Mouse (Mus musculus): ENCODE measurements around the gene Sell.
A peak's percentile ranks its signal among the peaks of the same experiment; 100 is the strongest.

The Sell gene

DNA sequence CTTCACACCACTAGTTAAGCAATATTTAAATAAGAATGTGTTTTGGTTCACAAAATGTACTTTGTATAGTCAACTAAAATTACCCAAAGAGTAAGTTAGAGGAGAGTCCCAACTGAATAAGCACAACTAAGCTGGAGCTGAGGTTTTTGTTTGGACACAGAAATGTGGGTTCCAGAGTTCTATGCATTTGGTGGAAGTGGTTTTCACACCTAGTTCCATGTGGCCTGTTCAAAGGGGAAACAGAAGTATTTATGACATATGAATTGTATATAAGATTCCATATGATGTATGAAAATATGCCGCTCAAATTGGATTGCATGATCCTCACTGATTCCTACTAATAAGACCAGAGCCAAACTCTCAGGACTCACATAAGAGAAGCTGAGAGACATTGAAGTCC lies 13.6 kb downstream of the Sell start:
- no peak for DNase-seq (ENCODE audit: low spot score)

DNA sequence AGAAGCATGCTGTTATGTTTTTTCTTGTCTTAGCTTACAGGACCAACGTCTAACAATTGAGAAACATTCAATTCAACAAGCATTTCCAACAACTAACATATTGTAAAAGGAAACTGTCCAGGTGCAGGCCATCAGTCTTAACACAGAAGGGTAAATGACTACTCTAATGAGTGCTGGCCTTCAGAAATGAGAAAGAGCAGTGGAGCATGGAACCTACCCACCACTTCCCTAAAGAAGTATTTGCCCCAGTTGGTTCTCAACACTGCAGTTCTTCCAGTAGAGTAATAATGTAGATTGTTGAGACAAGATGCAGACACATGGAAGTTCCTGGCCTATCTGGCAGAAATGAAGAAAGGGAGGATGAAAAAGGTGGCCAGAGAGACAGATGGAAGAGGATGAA lies 14.7 kb downstream of the Sell start:
- no peak for DNase-seq (ENCODE audit: low spot score)

DNA sequence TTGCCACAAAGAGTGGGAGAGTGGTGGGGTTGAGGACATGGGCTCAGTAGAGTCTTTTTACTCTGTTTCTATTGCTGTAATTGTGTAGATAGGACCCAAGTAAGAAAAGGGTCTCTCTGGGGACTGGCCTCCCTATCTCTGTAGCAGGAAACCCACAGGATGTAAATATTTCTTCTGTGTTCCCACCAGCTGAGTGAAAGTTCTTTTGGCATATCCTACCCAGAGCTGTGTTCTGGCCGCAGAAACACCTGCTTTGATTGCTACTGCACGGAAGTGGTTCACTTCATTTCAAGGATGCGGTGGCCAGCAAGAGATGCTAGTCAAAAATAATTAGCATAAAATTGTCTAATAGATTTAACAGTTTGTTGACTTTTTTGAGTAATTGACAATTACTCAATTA lies 15.2 kb downstream of the Sell start:
- no peak for DNase-seq (ENCODE audit: low spot score)

DNA sequence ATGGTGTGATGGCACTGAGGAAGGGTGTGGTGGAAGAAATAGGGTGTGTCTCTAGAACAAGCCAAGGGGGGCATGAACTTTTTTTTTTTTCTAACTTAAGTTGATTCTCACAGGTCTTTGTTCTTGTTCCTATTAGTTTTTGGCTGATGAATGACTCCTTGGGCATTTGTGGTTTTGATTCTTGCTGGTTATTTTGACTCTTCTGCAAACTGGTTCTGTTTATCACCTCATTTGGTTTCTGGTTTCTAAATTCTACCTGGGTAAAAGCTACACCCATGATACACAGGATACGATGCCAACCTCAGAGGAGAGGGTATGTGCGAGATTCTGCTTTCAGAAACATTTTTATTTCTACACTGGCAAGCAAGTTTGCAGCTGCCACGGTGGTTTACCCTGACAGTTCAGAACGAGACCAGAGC lies 16.6 kb downstream of the Sell start:
- DNase-seq (ENCODE audit: low spot score), result no peak

DNA sequence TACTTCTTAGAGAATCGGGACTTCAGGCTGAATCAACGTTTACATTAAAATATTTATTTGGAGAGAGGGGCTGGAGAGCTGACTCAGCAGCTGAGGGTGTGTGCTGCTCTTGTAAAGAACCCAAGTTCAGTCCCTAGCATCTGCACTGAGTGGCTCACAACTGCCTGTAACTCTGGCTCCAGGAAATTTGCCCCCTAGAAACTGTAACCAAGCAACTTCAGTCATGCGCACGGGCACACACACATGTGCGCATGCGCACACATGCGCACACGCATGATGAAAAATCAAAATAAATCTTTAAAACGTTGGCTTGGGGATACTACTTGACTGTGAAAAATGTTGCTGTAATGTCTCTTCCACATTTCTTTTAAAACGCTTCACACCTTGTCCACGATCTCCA lies 17.3 kb downstream of the Sell start:
- DNase-seq (ENCODE audit: low spot score), result no peak

DNA sequence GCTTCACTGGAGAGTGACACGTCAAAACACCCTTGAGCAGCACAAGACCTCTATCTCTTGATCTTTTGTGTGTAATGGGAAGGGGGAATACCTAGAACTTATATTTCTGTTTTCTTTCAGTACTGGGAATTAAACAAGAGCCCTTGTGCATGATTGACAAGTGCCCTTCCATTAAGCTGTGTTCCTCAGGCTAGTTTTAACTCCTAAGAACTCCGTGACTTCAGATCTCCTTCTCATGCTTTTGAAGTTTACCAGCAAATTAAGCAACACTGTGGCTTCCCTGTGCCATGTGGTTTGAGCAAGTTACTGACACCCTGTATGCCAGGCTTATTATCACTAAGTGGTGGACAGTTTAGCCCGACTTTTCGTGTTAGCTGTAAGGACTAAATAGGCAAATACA lies 21.3 kb downstream of the Sell start:
- DNase-seq (ENCODE audit: low spot score), result no peak

DNA sequence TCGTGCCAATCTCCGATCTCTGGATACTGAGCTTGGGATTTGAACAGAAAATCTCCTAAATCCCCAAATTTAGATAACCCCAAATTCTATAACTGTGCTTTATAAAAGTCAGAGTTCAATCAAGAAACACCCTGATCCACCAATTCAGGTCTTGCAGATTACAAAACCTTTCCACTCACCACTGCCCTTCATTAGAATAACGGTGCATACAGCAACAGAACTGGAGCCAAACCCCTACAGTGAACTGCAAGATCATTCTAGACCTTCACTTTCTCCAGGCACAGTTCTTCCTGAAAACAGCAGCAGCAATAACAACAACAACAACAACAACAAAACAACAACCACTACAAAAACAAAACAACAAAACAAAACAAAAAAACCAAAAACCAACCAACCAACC lies 25.0 kb downstream of the Sell start:
- DNase-seq (ENCODE audit: low spot score), result no peak

DNA sequence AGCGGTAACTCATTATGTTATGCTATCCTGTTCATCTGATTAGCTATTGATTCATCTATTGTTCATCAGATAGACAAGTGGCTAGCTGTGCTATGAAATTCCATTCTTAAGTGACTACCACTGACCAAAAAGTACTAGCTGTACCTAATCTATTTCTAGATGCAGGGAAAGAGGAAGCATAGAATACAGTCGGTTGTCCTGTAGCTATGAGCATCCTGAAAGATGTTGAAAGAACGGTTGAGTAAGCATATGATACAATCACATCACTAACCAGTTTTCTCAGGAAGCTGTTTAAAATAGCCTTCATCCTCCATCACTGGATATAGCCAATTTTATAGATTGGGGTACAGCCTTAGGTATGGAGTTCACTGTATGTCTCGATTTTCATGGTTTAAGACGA lies 26.1 kb downstream of the Sell start:
- DNase-seq (ENCODE audit: low spot score), result no peak

DNA sequence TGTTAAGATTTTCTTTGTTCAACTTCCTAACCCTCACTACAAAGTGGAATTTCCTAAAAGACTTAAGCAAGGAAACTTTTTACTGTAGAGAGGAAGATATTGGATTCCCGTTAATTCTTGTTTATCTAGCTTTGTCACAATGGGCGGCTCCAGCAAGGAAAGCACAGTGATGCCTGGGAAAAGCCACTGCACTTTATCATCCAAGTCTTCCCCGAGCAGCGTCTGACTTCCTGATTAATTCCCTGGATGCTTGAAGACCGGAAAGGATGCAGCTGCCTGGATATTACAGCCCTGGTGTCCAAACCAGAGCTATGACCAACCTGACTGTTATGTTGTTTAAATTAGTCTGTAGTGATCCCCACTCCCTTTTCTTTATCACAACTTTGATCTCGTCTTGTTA lies 35.0 kb downstream of the Sell start:
- DNase-seq (ENCODE audit: low spot score), result no peak

DNA sequence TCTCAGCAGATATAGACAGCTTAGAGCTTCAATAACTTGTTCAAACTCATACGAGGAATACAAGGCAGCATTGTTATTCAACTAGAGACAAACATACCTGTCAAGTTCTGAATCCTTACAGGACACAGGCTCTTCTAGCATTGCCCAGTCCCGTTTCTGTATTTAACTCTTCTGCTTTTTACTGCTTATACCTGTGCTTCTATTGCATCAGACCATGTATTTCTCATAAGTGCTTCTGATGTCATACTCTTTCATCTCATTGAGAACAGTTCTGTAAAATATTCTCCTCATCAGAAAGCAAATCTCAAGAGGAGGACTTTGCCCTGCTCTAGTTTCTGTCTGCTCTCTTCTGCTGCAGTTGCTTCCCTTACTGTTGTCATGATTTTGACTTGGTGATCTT lies 36.1 kb downstream of the Sell start:
- DNase-seq (ENCODE audit: low spot score), result no peak

DNA sequence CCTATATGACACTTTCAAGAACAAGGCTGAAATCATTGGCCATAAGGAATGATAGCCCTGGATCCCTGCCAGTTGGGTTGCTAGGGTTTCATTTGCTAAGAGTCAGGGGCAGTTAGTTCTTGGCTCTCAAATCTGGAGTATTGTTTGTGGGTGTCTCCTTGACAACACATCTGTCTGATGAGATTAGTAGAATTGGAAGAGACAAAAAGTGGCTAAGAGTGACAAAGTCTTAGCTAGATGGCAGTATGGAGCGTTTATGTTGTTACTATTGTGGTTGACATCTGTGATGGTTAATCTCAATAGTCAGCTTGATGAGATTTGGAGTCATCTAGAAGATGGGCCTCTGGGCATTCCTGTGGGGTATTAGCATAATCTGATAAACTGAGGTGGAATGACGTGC lies 36.6 kb downstream of the Sell start:
- DNase-seq (ENCODE audit: low spot score), result no peak

DNA sequence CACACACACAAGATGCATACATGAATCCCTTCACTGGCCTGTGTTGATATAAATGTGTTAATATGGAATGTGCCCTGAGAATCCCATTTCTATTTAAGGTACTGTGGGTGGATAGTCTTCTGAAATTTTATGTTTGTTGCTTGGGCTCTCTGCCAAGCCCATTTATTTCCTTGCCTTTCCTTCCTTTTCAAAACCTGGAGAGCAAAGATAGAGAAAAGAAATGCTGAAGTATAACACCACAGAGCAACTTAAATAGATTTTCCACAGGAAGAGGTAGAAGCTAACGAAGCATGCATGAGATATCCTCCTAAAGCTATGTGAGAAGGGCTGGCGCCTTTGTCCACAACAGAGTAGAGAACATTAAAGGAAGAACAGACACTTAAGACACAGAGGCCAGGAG lies 48.0 kb downstream of the Sell start:
- no peak for DNase-seq (ENCODE audit: low spot score)

DNA sequence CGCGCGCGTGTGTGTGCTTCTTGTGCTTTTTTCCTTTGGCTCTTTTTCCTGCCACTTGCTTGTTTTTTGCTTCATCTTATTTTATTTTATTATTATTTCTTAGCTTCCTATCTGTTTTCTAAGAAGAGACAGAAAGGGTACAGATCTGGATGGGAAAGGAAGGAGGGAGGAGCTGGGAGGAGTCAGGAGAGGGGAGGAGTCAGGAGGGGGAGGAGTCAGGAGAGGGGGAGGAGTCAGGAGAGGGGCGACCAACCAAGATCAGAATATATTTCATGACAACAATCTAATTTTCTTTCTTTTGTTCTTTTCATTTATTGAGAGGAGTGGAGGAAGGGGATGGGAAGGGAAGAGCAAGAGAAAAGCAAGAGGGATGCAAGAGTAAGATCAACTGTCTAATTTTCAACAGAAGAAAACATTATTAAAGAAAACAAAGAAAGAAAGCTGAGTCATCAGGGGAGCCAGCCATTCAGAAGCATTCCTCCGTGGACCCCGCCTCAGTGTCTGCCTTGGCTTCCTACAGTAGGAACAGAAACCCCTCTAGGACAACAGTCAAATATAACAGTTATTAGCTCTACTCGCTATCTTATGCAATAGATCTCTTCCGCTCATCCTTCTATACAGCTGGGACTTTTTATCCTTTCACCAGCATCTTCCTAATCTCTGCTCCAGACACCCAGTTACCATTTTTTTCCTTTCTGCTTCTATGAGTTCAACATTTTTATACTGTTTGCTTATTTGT lies 49.0 kb downstream of the Sell start:
- no peak for DNase-seq (ENCODE audit: low spot score)

DNA sequence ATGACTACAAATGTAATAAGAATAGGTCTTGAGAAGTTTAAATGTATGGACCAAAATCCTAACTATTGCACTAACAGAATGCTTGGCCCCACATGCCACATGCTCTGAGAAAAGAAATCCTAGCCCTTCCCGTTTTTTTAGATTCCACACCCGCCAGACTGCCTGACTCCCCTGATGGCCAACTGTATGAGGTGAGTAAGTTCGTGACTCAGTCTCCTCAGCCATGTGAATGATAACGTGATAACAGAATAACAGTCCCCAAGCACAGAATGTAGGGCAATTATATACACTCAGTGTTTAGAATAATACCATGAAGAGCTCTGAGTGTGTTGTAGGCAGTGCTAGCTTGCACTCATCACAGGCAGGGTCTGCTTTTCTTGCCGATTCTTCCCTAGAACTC lies 52.5 kb downstream of the Sell start:
- no peak for DNase-seq (ENCODE audit: low spot score)

DNA sequence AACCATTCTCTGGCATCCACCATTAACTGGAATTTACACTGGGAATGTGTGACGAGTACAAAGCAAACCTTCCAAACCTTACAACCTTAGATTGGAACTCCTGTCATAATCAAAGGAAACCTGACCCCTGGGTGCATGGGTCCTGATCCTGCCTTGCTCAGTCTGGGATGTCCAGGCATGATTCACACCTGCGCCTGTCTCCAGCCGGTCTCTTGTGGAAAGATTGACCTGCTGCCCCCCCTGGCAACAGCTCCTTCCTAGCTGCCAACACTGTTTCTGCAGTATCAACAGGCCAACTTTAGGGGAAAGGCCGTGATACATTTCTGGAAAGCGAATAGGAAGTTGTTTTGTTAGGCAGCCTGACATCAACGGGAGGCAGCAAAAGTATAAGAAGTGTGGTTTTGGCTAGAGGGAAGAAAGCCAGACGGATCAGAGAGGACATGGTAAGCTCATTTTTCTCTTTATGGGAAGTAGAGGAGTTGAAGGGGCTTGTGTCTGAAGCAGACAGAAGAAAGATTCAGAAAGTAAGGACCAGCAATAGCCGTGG lies 53.2 kb downstream of the Sell start, which contains the start of gene Selp:
TSS of gene Selp (plus strand) at position 318 of the 547 bp plus-strand sequence.
- peak; percentile 49 for DNase-seq (ENCODE audit: low spot score)

DNA sequence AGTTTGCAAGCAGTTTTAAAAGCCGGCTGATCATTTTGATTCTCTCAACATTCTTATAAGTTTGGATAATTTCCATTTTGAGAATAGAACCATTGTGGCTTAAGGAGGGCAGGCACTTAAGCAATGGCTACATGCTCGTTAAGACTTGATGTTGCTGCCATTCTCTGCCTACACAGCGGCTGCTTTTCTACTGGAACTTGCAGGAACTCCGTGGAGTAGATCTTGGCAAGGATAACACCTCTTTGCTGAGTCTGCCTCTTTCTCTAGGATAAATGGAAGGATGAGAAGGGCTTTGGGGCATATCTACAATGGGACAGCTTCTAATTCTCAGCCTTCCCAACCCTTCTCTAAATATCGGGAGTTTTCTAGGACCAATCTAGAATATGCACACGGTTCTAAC lies 53.9 kb downstream of the Sell start:
- no peak for DNase-seq (ENCODE audit: low spot score)

DNA sequence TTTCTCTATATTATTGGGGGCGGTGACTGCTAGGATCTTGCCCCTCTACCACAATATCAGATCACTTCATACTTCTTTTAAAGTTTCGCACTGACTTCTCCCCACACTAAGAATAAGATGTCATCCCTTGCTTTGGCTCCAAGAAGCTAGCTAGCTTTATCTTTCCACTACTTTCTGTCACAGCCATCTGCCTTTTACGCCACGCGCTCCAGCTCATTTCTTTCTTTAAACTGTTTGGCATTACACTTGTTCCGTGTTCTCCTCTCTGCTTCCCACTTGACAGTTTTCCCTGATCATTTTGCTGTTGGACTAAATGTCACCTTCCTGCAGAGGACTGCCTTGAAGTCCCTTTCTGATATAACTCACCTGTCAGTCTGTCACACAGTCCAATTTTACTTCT lies 56.1 kb downstream of the Sell start:
- no peak for DNase-seq (ENCODE audit: low spot score)

DNA sequence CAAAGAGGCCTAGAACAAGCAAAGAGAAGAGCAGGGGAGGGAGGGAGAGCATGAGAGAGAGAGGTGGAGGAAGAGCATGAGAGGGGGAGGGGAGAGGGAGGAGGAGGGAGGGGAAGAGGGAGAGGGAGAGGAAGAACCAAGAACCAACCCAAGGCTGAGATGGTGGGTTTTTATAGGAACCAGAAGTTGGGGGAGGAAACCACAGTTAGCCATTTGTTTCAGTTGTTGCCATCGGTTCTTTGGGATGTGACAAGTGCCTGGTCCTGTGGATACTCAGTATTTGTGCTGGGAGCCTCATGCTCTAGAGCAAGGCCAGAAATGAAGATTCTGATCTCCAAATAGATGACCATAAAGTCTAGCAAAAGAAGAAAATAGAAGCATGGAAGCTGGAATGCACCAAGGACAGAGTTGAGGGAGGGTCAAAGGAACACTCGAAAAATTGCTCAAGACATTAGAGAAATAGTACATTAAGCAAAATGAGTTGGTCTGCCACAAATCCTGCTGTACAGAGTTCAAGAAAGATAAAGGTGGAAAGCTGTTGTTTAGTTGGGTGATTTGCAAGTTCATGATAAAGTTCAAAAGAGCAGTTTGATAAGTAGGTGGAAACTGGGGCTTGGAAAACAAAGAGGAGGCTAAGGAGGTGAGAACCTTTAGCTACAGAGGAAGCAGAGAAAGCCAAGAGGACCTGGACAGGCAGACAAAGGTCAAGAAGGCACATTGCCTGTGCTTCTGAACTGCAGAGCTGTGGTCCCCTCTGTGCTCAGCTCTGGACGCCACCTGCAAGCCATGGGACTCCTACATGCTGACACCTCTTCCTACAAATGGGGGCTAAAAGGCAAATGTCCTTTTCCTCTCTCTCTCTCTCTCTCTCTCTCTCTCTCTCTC lies 58.4 kb downstream of the Sell start:
- peak; percentile 5 for DNase-seq (ENCODE audit: low spot score)

DNA sequence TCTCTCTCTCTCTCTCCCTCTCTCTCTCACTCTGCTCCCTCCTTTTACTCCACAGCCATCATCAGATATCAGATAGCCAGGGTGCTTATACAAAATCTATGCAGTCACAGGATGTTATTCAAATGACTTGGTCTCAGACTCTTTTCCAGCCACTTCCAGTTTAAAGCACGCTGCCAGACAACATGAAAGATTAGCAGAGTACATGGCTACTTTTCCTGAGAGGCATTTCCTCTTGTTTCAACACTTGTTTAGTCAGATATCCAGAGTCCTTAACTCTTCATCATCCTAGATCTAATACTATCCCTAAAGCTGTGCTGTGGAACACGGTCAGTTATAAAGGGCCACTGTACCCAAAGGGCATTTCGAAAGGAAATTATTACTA lies 59.0 kb downstream of the Sell start:
- DNase-seq (ENCODE audit: low spot score), result no peak

DNA sequence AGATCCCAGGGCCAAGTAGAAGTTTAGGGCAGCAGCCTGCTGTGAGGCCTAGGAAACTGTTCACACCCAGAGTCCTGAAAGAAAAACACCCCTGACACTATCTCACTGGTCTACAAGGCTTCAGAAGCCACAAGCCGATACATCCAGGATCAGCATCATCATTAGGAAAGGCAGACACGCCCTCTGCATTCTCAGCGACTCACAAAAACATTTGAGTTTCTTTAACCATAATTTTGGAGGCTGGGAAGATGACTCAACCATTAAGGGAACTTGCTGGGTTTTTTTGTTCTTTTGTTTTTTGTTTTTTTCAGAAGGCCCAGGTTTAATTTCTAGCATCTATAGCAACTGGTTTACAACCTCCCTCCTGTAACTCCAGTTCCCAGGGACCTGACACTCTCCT lies 62.1 kb downstream of the Sell start:
- DNase-seq (ENCODE audit: low spot score), result no peak

DNA sequence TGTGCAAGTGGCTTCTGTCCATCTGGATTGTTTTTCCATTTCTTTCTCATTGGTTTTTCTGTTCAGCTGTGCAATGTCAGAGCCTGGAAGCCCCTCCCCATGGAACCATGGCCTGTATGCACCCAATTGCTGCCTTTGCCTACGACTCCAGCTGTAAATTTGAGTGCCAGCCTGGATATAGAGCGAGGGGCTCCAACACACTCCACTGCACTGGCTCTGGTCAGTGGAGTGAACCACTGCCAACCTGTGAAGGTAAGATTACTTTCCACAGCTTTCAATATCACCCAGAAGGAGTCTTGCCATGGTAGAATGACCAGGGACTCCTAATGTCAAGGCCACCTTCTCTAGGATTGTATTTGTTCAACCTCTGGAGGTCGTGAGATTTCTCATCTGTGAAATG lies 68.2 kb downstream of the Sell start:
- no peak for DNase-seq (ENCODE audit: low spot score)

DNA sequence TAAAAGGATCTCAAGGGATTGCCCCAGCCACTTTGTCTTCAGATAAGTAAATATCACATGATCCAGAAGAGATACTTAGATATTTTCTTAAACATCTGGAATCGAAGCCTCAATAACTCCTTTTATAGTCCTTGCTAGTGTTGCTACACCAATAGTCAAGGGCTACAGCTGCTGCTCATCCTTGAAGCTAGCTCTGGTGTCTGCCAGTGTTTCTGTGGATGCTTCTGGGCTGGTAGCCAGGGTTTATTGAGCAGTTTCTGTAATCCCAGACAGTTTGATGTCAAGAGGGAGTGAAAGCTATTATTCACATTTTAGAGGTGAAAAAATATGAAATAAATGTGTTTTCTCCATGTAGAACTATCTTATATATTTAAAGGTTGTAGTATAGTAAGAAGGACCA lies 70.8 kb downstream of the Sell start:
- DNase-seq (ENCODE audit: low spot score), result peak; percentile 21
